Mouse (Mus musculus): ENCODE results near the gene Gm5426. TPM values are rescaled to one million over a fixed set of nuclear protein-coding genes. Genes with fewer than 3 reads are reported as not detected.
"Not testable (repeated sequence)": the region's sequence is repeated elsewhere in the genome, so short reads cannot be mapped to it uniquely, and the experiment has no call there.

Gm5426 gene
- total RNA-seq, 2 experiments from 2014 or later: not detected

- ATAC-seq (replicated peaks; ENCODE audit: low FRiP score, poor library complexity, severe bottlenecking): no peak
These were observed 5.3 kb upstream of the Gm5426 start for GRCm38 (mm10) chr10:96131112-96131511.

- ATAC-seq (replicated peaks; ENCODE audit: low FRiP score, poor library complexity, severe bottlenecking): no peak
These were observed 4.2 kb upstream of the Gm5426 start for GRCm38 (mm10) chr10:96132161-96132560.

GRCm38 (mm10) chr10:96138585-96138984 lies 2.2 kb downstream of the Gm5426 start:
- no peak for ATAC-seq (replicated peaks; ENCODE audit: low FRiP score, poor library complexity, severe bottlenecking)

- not testable (repeated sequence) for ATAC-seq (replicated peaks; ENCODE audit: low FRiP score, poor library complexity, severe bottlenecking)
These were observed 2.9 kb downstream of the Gm5426 start for GRCm38 (mm10) chr10:96139274-96139673.

GRCm38 (mm10) chr10:96146578-96146977 lies 10.2 kb downstream of the Gm5426 start:
- ATAC-seq (replicated peaks; ENCODE audit: low FRiP score, poor library complexity, severe bottlenecking): no peak

GRCm38 (mm10) chr10:96148250-96148699 lies 11.9 kb downstream of the Gm5426 start:
- no peak for ATAC-seq (replicated peaks; ENCODE audit: low FRiP score, poor library complexity, severe bottlenecking)

GRCm38 (mm10) chr10:96150401-96151116 lies 14.2 kb downstream of the Gm5426 start:
- ATAC-seq (replicated peaks; ENCODE audit: low FRiP score, poor library complexity, severe bottlenecking): no peak

- no peak for ATAC-seq (replicated peaks; ENCODE audit: low FRiP score, poor library complexity, severe bottlenecking)
These were observed 16.9 kb downstream of the Gm5426 start for GRCm38 (mm10) chr10:96153315-96153714.

- no peak for ATAC-seq (replicated peaks; ENCODE audit: low FRiP score, poor library complexity, severe bottlenecking)
These were observed 26.7 kb downstream of the Gm5426 start for GRCm38 (mm10) chr10:96162975-96163706.

- ATAC-seq (replicated peaks; ENCODE audit: low FRiP score, poor library complexity, severe bottlenecking): no peak
These were observed 27.4 kb downstream of the Gm5426 start for GRCm38 (mm10) chr10:96163791-96164190.

GRCm38 (mm10) chr10:96165260-96165659 lies 28.9 kb downstream of the Gm5426 start:
- ATAC-seq (replicated peaks; ENCODE audit: low FRiP score, poor library complexity, severe bottlenecking): no peak

GRCm38 (mm10) chr10:96168998-96169397 lies 32.6 kb downstream of the Gm5426 start:
- ATAC-seq (replicated peaks; ENCODE audit: low FRiP score, poor library complexity, severe bottlenecking): no peak

- no peak for ATAC-seq (replicated peaks; ENCODE audit: low FRiP score, poor library complexity, severe bottlenecking)
These were observed 35.1 kb downstream of the Gm5426 start for GRCm38 (mm10) chr10:96171546-96171945.

GRCm38 (mm10) chr10:96172964-96173363 lies 36.6 kb downstream of the Gm5426 start:
- no peak for ATAC-seq (replicated peaks; ENCODE audit: low FRiP score, poor library complexity, severe bottlenecking)

GRCm38 (mm10) chr10:96173771-96174170 lies 37.4 kb downstream of the Gm5426 start:
- ATAC-seq (replicated peaks; ENCODE audit: low FRiP score, poor library complexity, severe bottlenecking): no peak

GRCm38 (mm10) chr10:96176916-96177315 lies 40.5 kb downstream of the Gm5426 start:
- no peak for ATAC-seq (replicated peaks; ENCODE audit: low FRiP score, poor library complexity, severe bottlenecking)

GRCm38 (mm10) chr10:96180554-96181397 lies 44.4 kb downstream of the Gm5426 start:
- ATAC-seq (replicated peaks; ENCODE audit: low FRiP score, poor library complexity, severe bottlenecking): no peak

- ATAC-seq (replicated peaks; ENCODE audit: low FRiP score, poor library complexity, severe bottlenecking): no peak
These were observed 45.0 kb downstream of the Gm5426 start for GRCm38 (mm10) chr10:96181398-96181790.

- ATAC-seq (replicated peaks; ENCODE audit: low FRiP score, poor library complexity, severe bottlenecking): no peak
These were observed 45.7 kb downstream of the Gm5426 start for GRCm38 (mm10) chr10:96181883-96182628.

GRCm38 (mm10) chr10:96185026-96185425 lies 48.6 kb downstream of the Gm5426 start:
- ATAC-seq (replicated peaks; ENCODE audit: low FRiP score, poor library complexity, severe bottlenecking): no peak

All from erythroid progenitor cell, adult 5-6 weeks (primary cell).